Mouse (Mus musculus): ENCODE measurements around the gene Trim63.

DNA sequence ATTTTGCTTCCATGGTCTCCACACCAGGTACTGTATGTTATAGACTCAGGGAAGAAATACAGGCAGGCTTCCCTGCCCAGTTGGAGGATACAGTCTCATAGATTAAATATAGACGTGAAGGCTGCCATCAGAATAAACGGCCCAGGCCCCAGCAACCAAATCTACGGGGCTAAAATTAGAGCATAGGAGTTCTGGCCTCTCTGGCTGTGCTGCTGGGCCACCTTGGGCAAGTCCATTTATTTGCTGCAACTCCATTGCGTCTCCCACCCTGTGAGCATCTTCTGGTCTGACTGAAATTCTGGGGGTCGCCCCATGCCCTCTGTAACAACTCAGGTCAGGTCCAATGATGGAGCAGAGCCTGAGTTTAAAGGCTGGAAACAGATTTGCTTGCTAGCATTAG lies 4.2 kb downstream of the Trim63 start:
- TF ChIP-seq MAX (IDR thresholded peaks at IDR 0.05; ENCODE audit: low read depth) (no peak), CEBPB (IDR thresholded peaks at IDR 0.05; ENCODE audit: insufficient read depth, poor library complexity, severe bottlenecking) (no peak), E2F4 (IDR thresholded peaks at IDR 0.05; ENCODE audit: insufficient read depth) (no peak), MYOD1 (IDR thresholded peaks at IDR 0.05; ENCODE audit: control insufficient read depth in 1 of 3, insufficient read length in 2 of 3, low read depth in 2 of 3) (no peak), POLR2A (IDR thresholded peaks at IDR 0.05; ENCODE audit: insufficient read length, low read depth) (no peak), TCF12 (IDR thresholded peaks at IDR 0.05; ENCODE audit: insufficient read depth, poor library complexity, severe bottlenecking) (no peak), USF1 (IDR thresholded peaks at IDR 0.05; ENCODE audit: low read depth) (no peak), MYOG (IDR thresholded peaks at IDR 0.05; ENCODE audit: control insufficient read depth in 1 of 3, insufficient read depth in 1 of 3, insufficient read length in 2 of 3, low read depth in 2 of 3) (no peak)
